8 mouse cellular contexts compared by ENCODE assay signal in the genomic region with DNA sequence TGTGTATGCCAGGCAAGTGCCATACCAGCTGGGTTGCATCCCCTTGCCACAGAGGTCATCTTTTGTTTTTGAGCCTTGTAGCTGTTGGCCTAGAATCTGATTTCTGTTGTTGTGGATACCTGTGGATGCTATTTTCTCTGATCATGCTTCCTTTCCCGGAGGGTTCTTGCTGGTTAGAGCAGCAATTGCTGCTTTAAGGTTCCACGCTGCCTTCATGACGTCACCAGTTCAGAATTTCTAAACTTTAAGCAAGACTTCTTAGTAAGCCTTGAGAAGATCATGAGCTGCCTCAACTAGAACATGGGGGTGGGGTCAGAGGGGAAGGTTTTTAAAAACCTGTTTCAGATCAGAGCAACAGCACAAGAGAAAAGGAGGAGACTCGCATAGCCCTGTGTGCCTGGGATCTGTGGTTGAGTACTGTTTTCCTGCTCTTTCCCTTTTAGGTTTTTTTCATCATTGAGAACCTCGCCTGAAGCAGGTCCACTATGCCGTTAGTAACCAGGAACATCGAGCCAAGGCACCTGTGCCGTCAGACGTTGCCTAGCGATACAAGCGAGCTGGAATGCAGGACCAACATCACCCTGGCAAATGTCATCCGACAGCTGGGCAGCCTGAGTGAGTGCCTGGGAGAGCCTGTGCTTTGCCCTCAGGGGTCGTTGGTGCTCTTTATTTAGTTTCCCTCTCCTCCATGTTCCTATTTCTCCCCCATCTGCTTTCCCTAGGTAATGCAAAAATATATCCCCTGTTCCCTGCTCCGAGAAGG. TPM values are rescaled to one million over a fixed set of nuclear protein-coding genes. Genes with fewer than 3 reads are reported as not detected.
DNase-seq lines count a peak whose midpoint lies in the region; ATAC-seq and TF ChIP-seq lines count a peak whose summit lies in the region.

No protein-coding gene starts in this region.

- ATAC-seq in hindbrain, embryonic 12.5 days (ENCODE audit: low FRiP score): no peak
- no peak for ATAC-seq in midbrain, embryonic 14.5 days (ENCODE audit: low FRiP score, low TSS enrichment)
- no peak for ATAC-seq in monocyte, adult 5-6 weeks (replicated peaks; ENCODE audit: insufficient number of reproducible peaks, low FRiP score, low TSS enrichment, poor library complexity, severe bottlenecking)

- peaks cover 5% of the 10 kb centered on the region; the same call in 1 of the 2 replicates for H3K36me3 ChIP-seq in hindbrain, embryonic 12.5 days
- H3K36me3 ChIP-seq in midbrain, embryonic 14.5 days (ENCODE audit: control insufficient read depth, insufficient read depth, low read length): peaks cover 4% of the 10 kb centered on the region; the same call in 1 of the 2 replicates

- H3K4me2 ChIP-seq in hindbrain, embryonic 12.5 days (replicated peaks): peak overlapping the region; percentile 18; the same call in 1 of the 2 replicates
- H3K4me2 ChIP-seq in midbrain, embryonic 14.5 days (ENCODE audit: low read length): peak overlapping the region; percentile 20

- H3K9me3 ChIP-seq in hindbrain, embryonic 12.5 days (replicated peaks): no peaks in the 10 kb centered on the region
- H3K9me3 ChIP-seq in midbrain, embryonic 14.5 days (ENCODE audit: control insufficient read depth, low read length): no peaks in the 10 kb centered on the region

- H3K27ac ChIP-seq in hindbrain, embryonic 12.5 days: peak overlapping the region; percentile 74
- peak overlapping the region; percentile 56 for H3K27ac ChIP-seq in midbrain, embryonic 14.5 days (replicated peaks; ENCODE audit: low read depth, low read length)

- no peaks in the 10 kb centered on the region for H3K27me3 ChIP-seq in hindbrain, embryonic 12.5 days
- H3K27me3 ChIP-seq in midbrain, embryonic 14.5 days (ENCODE audit: control insufficient read depth, insufficient read depth, low read length): no peaks in the 10 kb centered on the region

- H3K9ac ChIP-seq in hindbrain, embryonic 12.5 days: no peak overlapping the region
- no peak overlapping the region for H3K9ac ChIP-seq in midbrain, embryonic 14.5 days (replicated peaks; ENCODE audit: low read length)

- peak overlapping the region; percentile 15 for H3K4me3 ChIP-seq in lung, adult 2 months (replicated peaks; ENCODE audit: extremely low read depth, low read depth, low read length)
- H3K4me3 ChIP-seq in hindbrain, embryonic 12.5 days: no peak overlapping the region
- H3K4me3 ChIP-seq in midbrain, embryonic 14.5 days (replicated peaks; ENCODE audit: low read depth, low read length): no peak overlapping the region

- WGBS in lung, adult 2 months: 43% methylated on average over 14 of the region's 14 CpGs
- WGBS in hindbrain, embryonic 12.5 days: 57% methylated on average over 14 of the region's 14 CpGs
- WGBS in midbrain, embryonic 14.5 days: 51% methylated on average over 14 of the region's 14 CpGs

- intact Hi-C loops in gastrocnemius, postnatal 36 days (cut with DNase I): no loop called here

- TF ChIP-seq POLR2A in lung, adult 2 months (IDR thresholded peaks at IDR 0.05; ENCODE audit: borderline replicate concordance, extremely low read depth, low read depth, low read length): 0 out of 2 replicates have a peak, but pooled peaks have one; percentile 5

- H3K4me1 ChIP-seq in lung, adult 2 months (ENCODE audit: control insufficient read depth, insufficient read depth, low read length): peaks cover 47% of the 10 kb centered on the region
- peaks cover 23% of the 10 kb centered on the region for H3K4me1 ChIP-seq in hindbrain, embryonic 12.5 days
- peaks cover 18% of the 10 kb centered on the region for H3K4me1 ChIP-seq in midbrain, embryonic 14.5 days (ENCODE audit: control insufficient read depth, insufficient read depth, low read length)

- peak; percentile 43 to 61 for DNase-seq in adrenal gland, adult (ENCODE audit: inconsistent age in 2 of 2, low spot score in 1 of 2)
- no peak for DNase-seq in adrenal gland, postnatal 36 days
- DNase-seq in lung, adult 2 months: no peak
- DNase-seq in lung, postnatal 14 days: no peak
- DNase-seq in midbrain, embryonic 14.5 days: peak; percentile 46
- DNase-seq in gastrocnemius, postnatal 36 days: no peak

- no peak for TF ChIP-seq CTCF in lung, adult 2 months (IDR thresholded peaks at IDR 0.05; ENCODE audit: insufficient read depth, low read length)

RNA-seq across cellular contexts. Expression of a gene that starts 35.8 kb away (rescaled TPM):
- total RNA-seq in adrenal gland, postnatal 36 days (2021): 1 to 10 TPM in 1 of 2 experiments, under 1 TPM in 1; 0.79 to 1.1 TPM
- 2.8 and 4.3 TPM in 2 replicates for polyA plus RNA-seq in lung, adult 2 months (2012; rRNA removed)
- polyA plus RNA-seq in hindbrain, embryonic 12.5 days (2016; fragmentation: Nextera tagmentation; extraction: Ambion mirVana): 2.0 and 2.3 TPM in 2 replicates
- polyA plus RNA-seq in midbrain, embryonic 14.5 days (2014; fragmentation: Nextera tagmentation; extraction: Ambion mirVana): 0.95 and 2.9 TPM in 2 replicates
- total RNA-seq in monocyte, adult 5-6 weeks (2017): not detected in 3 replicates
- total RNA-seq in gastrocnemius, postnatal 36 days (2021): under 1 TPM in 1 of 2 experiments, not detected in 1; 0.27 TPM

RNA-seq across cellular contexts. Expression of a gene that starts 36.2 kb away (rescaled TPM):
- under 1 TPM; 0.63 to 0.89 TPM for total RNA-seq in adrenal gland, postnatal 36 days (2021)
- 0.18 and 0.60 TPM in 2 replicates for polyA plus RNA-seq in lung, adult 2 months (2012; rRNA removed)
- polyA plus RNA-seq in hindbrain, embryonic 12.5 days (2016; fragmentation: Nextera tagmentation; extraction: Ambion mirVana): 0.08 and 0.35 TPM in 2 replicates
- polyA plus RNA-seq in midbrain, embryonic 14.5 days (2014; fragmentation: Nextera tagmentation; extraction: Ambion mirVana): 1.3 and 2.4 TPM in 2 replicates
- total RNA-seq in monocyte, adult 5-6 weeks (2017): not detected in 3 replicates
- not detected for total RNA-seq in gastrocnemius, postnatal 36 days (2021)

RNA-seq across cellular contexts. Expression of a gene that starts 45.9 kb away (rescaled TPM):
- 100 to 1,000 TPM; 122 to 132 TPM for total RNA-seq in adrenal gland, postnatal 36 days (2021)
- 91.7 and 109 TPM in 2 replicates for polyA plus RNA-seq in lung, adult 2 months (2012; rRNA removed)
- polyA plus RNA-seq in hindbrain, embryonic 12.5 days (2016; fragmentation: Nextera tagmentation; extraction: Ambion mirVana): 49.0 and 49.1 TPM in 2 replicates
- 19.6 and 23.1 TPM in 2 replicates for polyA plus RNA-seq in midbrain, embryonic 14.5 days (2014; fragmentation: Nextera tagmentation; extraction: Ambion mirVana)
- 66.9 to 107 TPM (median 85.9 TPM) in 3 replicates for total RNA-seq in monocyte, adult 5-6 weeks (2017)
- total RNA-seq in gastrocnemius, postnatal 36 days (2021): 10 to 100 TPM; 31.1 to 31.8 TPM

Comparison
In these comparisons a context has a peak if more than half of its experiments do, and no peak if none do; other contexts are left out.
1. DNase-seq: peak in adrenal gland, adult (2 of 2) and midbrain, embryonic 14.5 days (single experiment); none in adrenal gland, postnatal 36 days (0 of 2), lung, adult 2 months (single experiment), lung, postnatal 14 days (single experiment) and gastrocnemius, postnatal 36 days (0 of 2).